Mouse (Mus musculus) hindbrain, embryonic 11.5 days (tissue): ENCODE data around the gene Asb18. TPM values are rescaled to one million over a fixed set of nuclear protein-coding genes. Genes with fewer than 3 reads are reported as not detected.

Source experiments
- ATAC-seq: fragments of 200-750 bp; cut with Nextera tagmentation; 2 replicates; pipeline ENCODE4 v1.8.0; 2017; ENCODE audit warnings: mild to moderate bottlenecking, moderate TSS enrichment, moderate library complexity; ENCODE audit not compliant: low FRiP score
- DNase-seq: peaks from one replicate; pipeline ENCODE4 v3.0.0-alpha.2; 2015; ENCODE audit warnings: low spot score
- H3K27ac ChIP-seq: fragments of 300-500 bp; sonication (generic); 2 replicates; pipeline ENCODE4 v1.5.1; 2014; ENCODE audit warnings: mild to moderate bottlenecking, low read depth, low read length
- H3K27me3 ChIP-seq: fragments of 300-500 bp; sonication (generic); 2 replicates; pipeline ENCODE4 v1.6.1; 2014; ENCODE audit warnings: mild to moderate bottlenecking, low read length, moderate library complexity, mixed read lengths; ENCODE audit not compliant: control insufficient read depth, insufficient read depth
- H3K36me3 ChIP-seq: fragments of 300-500 bp; sonication (generic); 2 replicates; pipeline ENCODE4 v1.6.1; 2014; ENCODE audit warnings: mild to moderate bottlenecking, low read length, moderate library complexity, mixed read lengths; ENCODE audit not compliant: control insufficient read depth, insufficient read depth
- H3K4me1 ChIP-seq: fragments of 300-500 bp; sonication (generic); replicated peaks from 2 replicates; pipeline ENCODE4 v1.6.1; 2014; ENCODE audit warnings: low read length, mixed read lengths; ENCODE audit not compliant: control insufficient read depth, insufficient read depth
- H3K4me2 ChIP-seq: fragments of 300-500 bp; sonication (generic); replicated peaks from 2 replicates; pipeline ENCODE4 v1.6.1; 2014; ENCODE audit warnings: mild to moderate bottlenecking, low read depth, low read length
- H3K4me3 ChIP-seq: fragments of 300-500 bp; sonication (generic); 2 replicates; pipeline ENCODE4 v1.5.1; 2014; ENCODE audit warnings: low read depth, low read length
- H3K9ac ChIP-seq: fragments of 300-500 bp; sonication (generic); 2 replicates; pipeline ENCODE4 v1.6.1; 2014; ENCODE audit warnings: low read depth, low read length
- H3K9me3 ChIP-seq: fragments of 300-500 bp; sonication (generic); 2 replicates; pipeline ENCODE4 v1.6.1; 2016; ENCODE audit warnings: low read length; ENCODE audit not compliant: control insufficient read depth
- WGBS: fragments of 180-500 bp; shearing (Covaris S2); extraction: QIAGEN DNeasy Blood & Tissue Kit; methylation state at CpG from one replicate; pipeline ENCODE4 v1.1.7; 2014; 5-methylcytosine and 5-hydroxymethylcytosine counted together
- polyA plus RNA-seq: library from polyadenylated mRNA; unstranded; fragments of >200 nt; fragmentation: Nextera tagmentation; extraction: Ambion mirVana; gene quantifications from 2 replicates; pipeline ENCODE4 v1.2.1, GENCODE M21; 2014

Asb18 gene
- polyA plus RNA-seq, 1 experiment from 2014 or later, result 0.19 TPM

DNA sequence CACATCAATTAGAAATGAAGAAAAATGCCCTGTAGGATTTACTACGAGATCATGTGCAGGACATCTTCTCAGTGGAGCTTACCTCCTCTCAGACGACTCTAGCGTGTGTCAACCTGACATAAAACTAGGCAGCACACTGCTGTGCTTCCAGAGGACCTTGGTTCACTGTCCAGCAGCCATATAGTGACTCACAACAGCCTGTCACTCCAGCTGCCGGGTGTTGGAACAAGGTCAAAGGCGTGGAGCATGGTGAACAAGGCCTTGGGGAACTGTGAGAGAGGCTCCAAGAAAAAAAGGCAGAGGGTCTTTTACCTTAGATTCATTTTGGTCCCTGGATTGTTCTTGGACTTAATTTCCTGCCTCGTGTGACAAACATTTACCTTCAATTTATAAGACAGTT lies 3.6 kb upstream of the Asb18 start:
- H3K4me2 ChIP-seq, result no peak overlapping the region
- no peak overlapping the region for H3K9ac ChIP-seq
- no peaks in the 10 kb centered on the region for H3K4me1 ChIP-seq
- H3K27me3 ChIP-seq, result no peaks in the 10 kb centered on the region
- no peak overlapping the region for H3K27ac ChIP-seq
- no peak overlapping the region for H3K4me3 ChIP-seq
- H3K36me3 ChIP-seq, result no peaks in the 10 kb centered on the region
- H3K9me3 ChIP-seq, result no peaks in the 10 kb centered on the region
- DNase-seq (no peak), ATAC-seq (no peak)
- WGBS, result 75% methylated on average over 6 of the region's 6 CpGs

DNA sequence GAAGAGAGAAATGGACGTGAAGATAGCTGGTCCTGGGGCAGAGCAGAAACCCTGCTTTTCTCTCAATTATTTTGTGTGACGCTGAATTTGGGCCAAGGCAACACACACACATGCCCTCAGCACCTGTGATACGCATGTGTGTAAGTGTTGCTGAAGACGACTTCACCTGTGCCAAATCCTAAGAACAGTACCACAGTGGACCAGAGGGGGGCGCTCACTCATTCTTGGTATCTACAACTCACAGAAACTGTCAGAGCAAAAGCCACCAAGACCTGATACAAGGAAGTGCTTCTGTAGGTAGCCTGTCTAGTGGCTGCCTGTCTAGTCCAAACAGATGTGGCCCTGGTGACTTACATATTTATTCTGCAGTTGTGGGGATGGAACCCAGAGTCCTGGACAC lies 1.2 kb downstream of the Asb18 start:
- H3K4me1 ChIP-seq, result no peaks in the 10 kb centered on the region
- no peaks in the 10 kb centered on the region for H3K9me3 ChIP-seq
- H3K27me3 ChIP-seq, result no peaks in the 10 kb centered on the region
- no peak for DNase-seq
- no peak overlapping the region for H3K9ac ChIP-seq
- H3K27ac ChIP-seq, result no peak overlapping the region
- H3K4me3 ChIP-seq, result no peak overlapping the region
- no peak overlapping the region for H3K4me2 ChIP-seq
- 81% methylated on average over 5 of the region's 5 CpGs for WGBS
- ATAC-seq, result no peak
- no peaks in the 10 kb centered on the region for H3K36me3 ChIP-seq

DNA sequence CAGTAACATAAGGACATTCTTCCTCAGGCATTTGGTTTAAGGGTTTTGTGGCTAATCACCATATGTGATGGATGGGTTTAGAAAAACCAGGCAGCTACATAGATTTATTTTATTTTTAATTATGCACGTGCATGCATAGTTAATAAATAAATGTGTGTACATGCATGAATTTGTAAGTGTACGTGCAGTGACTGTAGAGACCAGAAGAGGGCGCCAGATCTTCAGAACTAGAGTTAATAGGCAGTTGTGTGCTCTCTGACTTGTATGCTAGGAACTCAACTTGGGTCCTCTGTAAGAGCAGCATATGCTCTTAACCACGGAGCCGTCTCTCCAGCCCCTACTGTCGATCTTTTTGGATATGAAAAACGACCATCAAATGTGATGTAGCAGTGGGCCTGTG lies 1.6 kb downstream of the Asb18 start:
- no peaks in the 10 kb centered on the region for H3K27me3 ChIP-seq
- no peak overlapping the region for H3K9ac ChIP-seq
- no peaks in the 10 kb centered on the region for H3K36me3 ChIP-seq
- H3K4me3 ChIP-seq, result no peak overlapping the region
- no peaks in the 10 kb centered on the region for H3K9me3 ChIP-seq
- ATAC-seq, result no peak
- H3K4me1 ChIP-seq, result no peaks in the 10 kb centered on the region
- no peak overlapping the region for H3K27ac ChIP-seq
- peak; percentile 13 for DNase-seq
- H3K4me2 ChIP-seq, result no peak overlapping the region
- WGBS, result 75% methylated on average over 7 of the region's 7 CpGs

DNA sequence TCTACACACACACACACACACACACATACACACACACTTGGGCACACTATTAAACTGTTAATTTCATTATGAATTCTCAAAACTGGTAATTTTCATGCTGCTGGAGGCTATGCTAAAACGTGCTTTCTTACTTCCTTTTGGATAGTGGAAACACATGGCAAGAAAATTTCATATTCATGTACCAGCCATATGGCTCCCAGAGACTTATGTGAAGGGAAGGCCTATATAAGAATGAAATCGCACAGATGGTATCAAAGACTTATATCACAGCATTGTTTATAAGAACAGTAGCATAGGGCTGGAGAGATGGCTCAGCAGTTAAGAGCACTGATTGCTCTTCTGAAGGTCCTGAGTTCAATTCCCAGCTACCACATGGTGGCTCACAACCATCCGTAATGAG lies 2.3 kb downstream of the Asb18 start:
- Histone ChIP-seq H3K9ac (no peak overlapping the region), H3K4me2 (no peak overlapping the region), H3K27me3 (no peaks in the 10 kb centered on the region), H3K9me3 (no peaks in the 10 kb centered on the region), H3K36me3 (no peaks in the 10 kb centered on the region), H3K27ac (no peak overlapping the region), H3K4me1 (no peaks in the 10 kb centered on the region), H3K4me3 (no peak overlapping the region)
- no peak for DNase-seq
- 78% methylated on average over 3 of the region's 3 CpGs for WGBS
- no peak for ATAC-seq

DNA sequence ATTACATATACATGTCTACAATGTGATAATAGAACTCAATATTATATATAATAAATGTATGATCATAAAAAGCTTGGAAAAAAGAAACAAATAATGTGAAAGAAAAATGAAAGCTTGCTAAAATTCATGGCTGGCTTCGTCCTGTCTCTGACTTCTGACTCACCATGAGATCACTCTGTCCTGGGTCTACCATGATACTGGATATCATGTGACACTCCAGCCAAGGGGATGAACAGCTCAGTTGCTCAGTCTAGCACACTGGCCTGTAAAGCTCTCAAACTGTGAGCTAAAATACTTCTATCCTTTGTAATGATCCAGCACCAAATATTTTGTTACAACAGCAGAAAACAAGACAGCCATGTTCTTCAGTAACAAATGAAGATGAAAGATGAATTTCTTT lies 4.4 kb downstream of the Asb18 start:
- H3K27ac ChIP-seq, result no peak overlapping the region
- WGBS, result 86% methylated on average over 1 of the region's 1 CpGs
- no peaks in the 10 kb centered on the region for H3K27me3 ChIP-seq
- DNase-seq (no peak), ATAC-seq (no peak)
- no peaks in the 10 kb centered on the region for H3K9me3 ChIP-seq
- H3K4me3 ChIP-seq, result no peak overlapping the region
- no peak overlapping the region for H3K4me2 ChIP-seq
- H3K4me1 ChIP-seq, result no peaks in the 10 kb centered on the region
- H3K9ac ChIP-seq, result no peak overlapping the region
- no peaks in the 10 kb centered on the region for H3K36me3 ChIP-seq

DNA sequence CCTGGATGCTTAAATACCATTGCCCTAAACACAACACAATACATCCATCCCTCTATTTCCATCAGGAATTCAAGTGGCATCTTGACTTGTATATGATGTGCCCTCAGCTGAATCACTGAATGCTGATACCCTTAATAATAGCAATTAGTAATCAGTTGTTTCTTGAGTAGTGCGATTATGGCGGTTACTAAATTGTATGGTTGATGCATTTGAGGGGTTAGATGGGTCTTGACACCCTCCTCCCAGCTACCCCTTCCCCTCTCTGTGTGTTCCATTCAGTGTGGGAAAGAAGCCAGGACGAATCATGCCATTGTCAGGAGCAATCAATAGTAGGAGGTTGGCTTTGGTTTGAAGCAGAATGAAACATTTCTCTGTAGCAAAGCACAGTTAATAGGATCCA lies 5.3 kb downstream of the Asb18 start:
- no peaks in the 10 kb centered on the region for H3K36me3 ChIP-seq
- no peak for DNase-seq
- WGBS, result 81% methylated on average over 3 of the region's 3 CpGs

DNA sequence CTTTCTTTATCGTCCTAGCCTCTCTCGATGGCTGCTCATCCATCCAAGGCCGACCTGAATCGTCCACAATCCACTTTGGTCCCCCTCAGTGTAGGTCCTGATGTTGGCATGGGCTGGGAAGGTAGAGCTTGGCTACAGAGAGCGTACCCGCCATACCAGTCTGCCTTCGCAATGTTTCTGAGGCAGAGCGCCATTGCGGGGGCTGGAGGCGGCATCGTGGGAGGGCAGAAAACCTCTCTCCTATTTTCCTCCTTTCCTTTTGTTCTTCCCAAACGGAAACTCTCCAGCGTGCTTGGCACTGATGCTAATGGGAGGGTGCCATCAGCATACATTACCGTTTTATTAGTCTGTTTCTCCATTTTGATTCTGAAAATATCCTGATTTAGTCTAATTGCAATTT lies 7.8 kb downstream of the Asb18 start:
- H3K9me3 ChIP-seq, result no peaks in the 10 kb centered on the region
- ATAC-seq (no peak), DNase-seq (no peak)
- H3K27ac ChIP-seq, result no peak overlapping the region
- H3K36me3 ChIP-seq, result no peaks in the 10 kb centered on the region
- no peak overlapping the region for H3K9ac ChIP-seq
- no peaks in the 10 kb centered on the region for H3K27me3 ChIP-seq
- 73% methylated on average over 14 of the region's 14 CpGs for whole genome bisulfite sequencing
- no peaks in the 10 kb centered on the region for H3K4me1 ChIP-seq
- H3K4me2 ChIP-seq, result no peak overlapping the region
- no peak overlapping the region for H3K4me3 ChIP-seq

More for the DNA sequence above, 5.3 kb downstream of the Asb18 start:
- no peak overlapping the region for H3K4me2 ChIP-seq
- no peak for ATAC-seq
- no peak overlapping the region for H3K4me3 ChIP-seq
- H3K27me3 ChIP-seq, result no peaks in the 10 kb centered on the region
- no peaks in the 10 kb centered on the region for H3K9me3 ChIP-seq
- no peak overlapping the region for H3K9ac ChIP-seq
- H3K4me1 ChIP-seq, result no peaks in the 10 kb centered on the region
- H3K27ac ChIP-seq, result no peak overlapping the region

DNA sequence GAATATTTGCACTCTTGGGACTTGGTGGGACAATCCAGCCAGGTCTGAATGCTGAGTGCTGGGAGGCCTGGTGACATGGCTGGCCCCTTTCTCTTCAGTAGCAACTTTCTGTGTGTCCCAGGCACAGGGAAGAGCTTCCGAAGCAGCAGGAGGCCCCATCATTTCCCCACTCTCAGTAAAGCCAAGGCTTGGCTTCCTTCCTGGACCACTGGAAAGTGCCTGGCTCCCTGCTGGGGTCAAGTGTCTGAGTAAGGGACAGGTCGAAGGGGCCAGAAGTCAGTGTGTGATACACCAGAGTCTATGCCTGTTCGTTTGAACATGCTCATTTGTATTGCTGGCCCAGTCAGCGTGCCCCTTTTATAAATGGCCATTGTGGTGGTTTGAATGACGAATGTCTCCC lies 13.5 kb downstream of the Asb18 start:
- no peak for ATAC-seq
- Histone ChIP-seq H3K4me2 (no peak overlapping the region), H3K4me3 (no peak overlapping the region), H3K9me3 (no peaks in the 10 kb centered on the region), H3K36me3 (no peaks in the 10 kb centered on the region), H3K9ac (no peak overlapping the region), H3K27me3 (no peaks in the 10 kb centered on the region), H3K4me1 (no peaks in the 10 kb centered on the region), H3K27ac (no peak overlapping the region)
- no peak for DNase-seq
- WGBS, result 26% methylated on average over 5 of the region's 5 CpGs

DNA sequence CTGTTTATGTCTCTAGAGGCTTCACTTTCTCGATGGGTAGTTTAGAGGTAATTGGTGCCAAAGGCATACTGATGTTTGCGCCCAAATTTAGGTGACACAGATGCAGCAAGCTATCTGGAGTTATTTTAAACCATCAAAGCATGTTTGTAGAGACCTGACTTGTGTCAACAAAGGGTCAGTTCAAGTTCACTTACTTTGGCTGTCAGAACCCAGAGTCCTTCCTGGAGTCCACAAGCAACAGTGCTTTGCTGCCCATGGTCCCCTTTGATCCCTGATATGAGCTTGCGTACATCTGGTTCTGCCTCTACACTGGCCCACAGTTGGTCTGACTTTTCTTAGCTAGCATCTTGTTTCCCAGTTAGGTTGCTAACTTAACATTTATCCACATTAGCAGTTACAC lies 14.6 kb downstream of the Asb18 start:
- WGBS, result 93% methylated on average over 3 of the region's 3 CpGs
- Histone ChIP-seq H3K4me1 (no peaks in the 10 kb centered on the region), H3K9me3 (no peaks in the 10 kb centered on the region), H3K9ac (no peak overlapping the region), H3K4me3 (no peak overlapping the region), H3K27me3 (no peaks in the 10 kb centered on the region; the same call in 1 of the 2 replicates), H3K4me2 (no peak overlapping the region), H3K36me3 (no peaks in the 10 kb centered on the region), H3K27ac (no peak overlapping the region)
- ATAC-seq (no peak), DNase-seq (no peak)
